Mouse (Mus musculus) G1E (cell line): ENCODE results near the gene Emc8. TPM values are rescaled to one million over a fixed set of nuclear protein-coding genes. Genes with fewer than 3 reads are reported as not detected.

ENCODE experiments used
- ATAC-seq: 2 replicates; pipeline ENCODE4 v1.8.0; 2016; ENCODE audit warnings: mild to moderate bottlenecking; ENCODE audit not compliant: insufficient number of reproducible peaks, poor library complexity, low FRiP score, severe bottlenecking; ENCODE audit errors: extremely low read depth
- DNase-seq: peaks from one replicate; pipeline ENCODE4 v3.0.0; 2012; ENCODE audit warnings: low spot score
- H3K27me3 ChIP-seq: 2 replicates; pipeline ENCODE4 v1.6.1; 2012; ENCODE audit warnings: mild to moderate bottlenecking, low read length, inconsistent platforms; ENCODE audit not compliant: insufficient read depth
- H3K36me3 ChIP-seq: replicated peaks from 2 replicates; pipeline ENCODE3; 2012; ENCODE audit warnings: mild to moderate bottlenecking, inconsistent platforms
- H3K4me1 ChIP-seq: 2 replicates; pipeline ENCODE4 v1.6.1; 2012; ENCODE audit warnings: low read depth, low read length, inconsistent platforms, mixed read lengths; ENCODE audit not compliant: insufficient read depth
- H3K4me3 ChIP-seq: 2 replicates; pipeline ENCODE4 v1.5.1; 2012; ENCODE audit warnings: low read depth, mild to moderate bottlenecking, inconsistent platforms, low read length, moderate library complexity, mixed read lengths
- H3K9me3 ChIP-seq: replicated peaks from 2 replicates; pipeline ENCODE4 v1.6.1; 2012; ENCODE audit warnings: inconsistent platforms
- CTCF ChIP-seq: IDR thresholded peaks from 2 replicates; pipeline ENCODE4 v1.5.1; 2012; ENCODE audit warnings: low read depth, low read length, inconsistent platforms, mixed read lengths
- GATA1 ChIP-seq: IDR thresholded peaks from 2 replicates; pipeline ENCODE4 v1.6.1; 2012; ENCODE audit warnings: borderline replicate concordance, low read length, inconsistent platforms, mixed read lengths
- GATA2 ChIP-seq: IDR thresholded peaks from 2 replicates; pipeline ENCODE4 v1.6.1; 2012; ENCODE audit warnings: low read depth, low read length, inconsistent platforms, borderline replicate concordance
- POLR2AphosphoS5 ChIP-seq: IDR thresholded peaks from 2 replicates; pipeline ENCODE4 v1.6.1; 2012; ENCODE audit warnings: low read depth, low read length, inconsistent platforms; ENCODE audit not compliant: insufficient replicate concordance
- TAL1 ChIP-seq: conservative IDR thresholded peaks from 2 replicates; pipeline ENCODE4 v1.6.1; 2012; ENCODE audit warnings: low read depth, low read length, inconsistent platforms, mixed read lengths
- polyA plus RNA-seq: library from polyadenylated mRNA; stranded (reverse); fragments of >175 nt; gene quantifications from 2 replicates; pipeline ENCODE4 v1.2.3, GENCODE M21; 2012
- total RNA-seq, 2 experiments: library from RNA; stranded (forward) in 1 of 2; stranded (reverse) in 1 of 2; fragments of 200-1000 nt in 1 of 2; fragments of >200 nt in 1 of 2; fragmentation: Nextera tagmentation in 1 of 2; gene quantifications; 2 replicates each; pipeline ENCODE4 v1.2.3; 2014 to 2017

Gene Emc8
- total and polyA plus RNA-seq, 3 experiments: 18.7 to 89.7 (median 41.6) TPM

DNA sequence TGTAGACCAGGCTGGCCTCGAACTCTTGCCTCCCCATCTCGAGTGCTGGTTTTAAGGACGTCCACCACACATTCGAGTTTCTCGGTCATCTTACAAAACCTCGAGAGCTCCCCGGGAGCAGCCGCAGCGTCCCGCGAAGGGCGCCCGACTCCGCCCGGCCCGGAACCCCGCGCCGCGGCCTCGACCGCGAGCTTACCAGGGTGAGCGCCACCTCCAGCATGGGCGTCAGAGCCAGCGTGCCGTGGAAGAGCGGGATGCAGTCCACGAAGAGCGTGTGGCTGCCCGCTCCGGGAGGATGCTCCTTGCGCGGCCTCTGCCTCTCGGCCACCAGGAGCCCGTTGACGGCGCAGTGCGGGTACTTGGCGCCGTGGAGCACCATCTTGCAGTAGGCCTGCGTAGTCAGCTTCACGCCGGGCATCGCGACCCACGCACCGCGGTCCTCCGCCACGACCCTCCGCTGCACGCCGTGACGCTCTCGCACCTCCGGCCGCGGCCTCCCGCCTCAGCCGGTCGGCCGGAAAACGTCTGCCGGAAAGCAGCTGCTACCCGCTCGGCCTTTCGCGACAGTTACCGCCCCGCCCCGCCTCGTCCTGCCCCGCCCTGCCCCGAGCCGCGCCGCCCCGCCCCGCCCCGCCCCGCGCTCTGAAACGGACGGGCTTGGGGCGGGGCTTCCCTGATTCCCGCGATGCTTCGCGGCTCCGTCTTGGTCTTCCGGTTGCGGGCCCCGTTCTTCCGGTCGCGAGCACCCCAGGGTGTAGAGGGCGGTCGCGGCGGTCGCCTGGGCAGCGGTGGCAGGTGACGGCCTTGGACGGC is 606 bp downstream of the Emc8 start, which contains the start of the genes Gm27021 and Cox4i1:
TSS of gene Gm27021 (minus strand) at position 519 of the 813 bp plus-strand sequence.
TSS of gene Cox4i1 (plus strand) at position 662 of the 813 bp plus-strand sequence.
- TF ChIP-seq GATA1: no peak
- no peak for TF ChIP-seq CTCF
- TF ChIP-seq POLR2AphosphoS5: no peak
- TF ChIP-seq GATA2: no peak
- no peak for TF ChIP-seq TAL1
- Histone ChIP-seq H3K4me1 (peaks cover 70% of the 10 kb centered on the region), H3K36me3 (peaks cover 73% of the 10 kb centered on the region), H3K9me3 (no peaks in the 10 kb centered on the region), H3K4me3 (peak within 1 kb of the TSS; percentile 100), H3K27me3 (no peaks in the 10 kb centered on the region)
- DNase-seq (peak; percentile 94), ATAC-seq (peak; percentile 71)

GRCm38 (mm10) chr8:120666807-120667470 is 1.4 kb downstream of the Emc8 start:
- Histone ChIP-seq H3K27me3 (no peaks in the 10 kb centered on the region), H3K4me1 (peaks cover 69% of the 10 kb centered on the region), H3K4me3 (peak overlapping the region; percentile 100), H3K9me3 (no peaks in the 10 kb centered on the region), H3K36me3 (peaks cover 72% of the 10 kb centered on the region)
- ATAC-seq: no peak
- no peak for TF ChIP-seq GATA2
- no peak for TF ChIP-seq POLR2AphosphoS5
- no peak for TF ChIP-seq CTCF
- TF ChIP-seq TAL1: no peak
- no peak for TF ChIP-seq GATA1
- DNase-seq: no peak

DNA sequence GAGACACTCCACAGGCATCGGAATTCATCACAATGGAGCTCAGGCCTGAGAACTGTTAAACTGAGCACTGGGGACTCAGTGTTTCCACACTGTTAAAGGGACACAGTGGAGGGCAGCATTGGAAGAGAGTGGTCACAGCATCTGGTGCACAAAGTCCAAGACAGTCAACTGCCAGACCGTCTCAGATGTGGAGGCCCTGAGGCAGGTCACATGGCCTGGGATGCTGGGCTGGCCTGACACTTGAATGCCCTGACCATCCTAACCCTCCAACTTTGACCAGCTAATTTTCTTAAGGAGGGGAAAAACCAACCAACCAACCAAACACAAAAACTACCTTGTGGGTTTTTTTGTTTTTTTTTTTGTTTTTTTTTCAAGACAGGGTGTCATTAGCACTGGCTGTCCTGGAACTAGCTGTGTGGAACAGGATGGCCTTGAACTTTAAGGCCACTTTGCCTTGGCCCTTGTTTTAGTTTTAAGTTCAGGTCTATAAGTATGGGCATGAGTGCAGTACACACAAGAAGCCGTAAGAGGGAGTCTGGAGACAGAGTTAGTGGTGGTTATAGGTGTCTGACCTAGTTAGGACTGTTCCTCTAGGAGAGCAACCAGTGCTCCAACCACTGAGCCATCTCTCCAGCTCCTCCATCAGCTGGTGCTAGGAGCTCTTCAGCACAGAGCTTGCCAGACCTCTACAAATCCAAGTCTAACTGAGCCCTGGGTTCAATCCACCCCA is 2.5 kb downstream of the Emc8 start:
- Histone ChIP-seq H3K9me3 (no peaks in the 10 kb centered on the region), H3K4me3 (peak overlapping the region; percentile 100; the same call in 1 of the 2 replicates), H3K4me1 (peaks cover 68% of the 10 kb centered on the region), H3K27me3 (no peaks in the 10 kb centered on the region), H3K36me3 (peaks cover 67% of the 10 kb centered on the region)
- ATAC-seq (peak; percentile 42; the same call in 1 of the 2 replicates), DNase-seq (no peak)
- TF ChIP-seq CTCF (peak; percentile 49), GATA1 (no peak), TAL1 (no peak), GATA2 (no peak)

DNA sequence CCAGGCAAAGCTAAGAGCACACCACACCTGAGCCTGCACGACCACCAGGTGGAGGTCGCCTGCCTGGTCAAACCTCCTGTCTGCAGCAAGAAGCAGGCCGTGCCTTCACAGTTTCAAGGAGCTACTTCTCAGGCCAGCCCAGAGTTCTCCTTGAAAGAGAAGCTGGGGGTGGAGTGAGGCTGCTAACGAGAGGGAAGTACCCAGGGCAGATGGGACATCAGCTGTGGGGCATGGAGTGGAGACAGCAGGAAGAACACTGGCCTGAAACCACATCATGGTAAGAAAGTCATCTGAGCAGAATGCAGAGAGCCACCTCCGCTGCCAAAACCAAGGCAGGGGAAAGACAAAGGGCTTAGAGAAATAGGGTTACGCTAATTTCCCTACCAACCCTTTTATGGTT is 3.8 kb downstream of the Emc8 start:
- Histone ChIP-seq H3K27me3 (no peaks in the 10 kb centered on the region), H3K9me3 (no peaks in the 10 kb centered on the region), H3K4me1 (peaks cover 56% of the 10 kb centered on the region), H3K36me3 (peaks cover 68% of the 10 kb centered on the region), H3K4me3 (peak overlapping the region; percentile 37; the same call in 1 of the 2 replicates)
- ATAC-seq (no peak), DNase-seq (no peak)
- TF ChIP-seq GATA1: no peak
- TF ChIP-seq GATA2: no peak
- no peak for TF ChIP-seq CTCF
- TF ChIP-seq TAL1: no peak
- TF ChIP-seq POLR2AphosphoS5: no peak

- ATAC-seq (no peak), DNase-seq (no peak)
- no peaks in the 10 kb centered on the region for H3K9me3 ChIP-seq
- TF ChIP-seq GATA2: no peak
- TF ChIP-seq GATA1: no peak
- no peak for TF ChIP-seq CTCF
- no peak for TF ChIP-seq TAL1
- TF ChIP-seq POLR2AphosphoS5: no peak
- peaks cover 95% of the 10 kb centered on the region for H3K36me3 ChIP-seq
- H3K4me1 ChIP-seq: peaks cover 17% of the 10 kb centered on the region
- no peaks in the 10 kb centered on the region for H3K27me3 ChIP-seq
- no peak overlapping the region for H3K4me3 ChIP-seq
Measured at GRCm38 (mm10) chr8:120657415-120657814, 11.0 kb downstream of the Emc8 start.
